In the genomic region with DNA sequence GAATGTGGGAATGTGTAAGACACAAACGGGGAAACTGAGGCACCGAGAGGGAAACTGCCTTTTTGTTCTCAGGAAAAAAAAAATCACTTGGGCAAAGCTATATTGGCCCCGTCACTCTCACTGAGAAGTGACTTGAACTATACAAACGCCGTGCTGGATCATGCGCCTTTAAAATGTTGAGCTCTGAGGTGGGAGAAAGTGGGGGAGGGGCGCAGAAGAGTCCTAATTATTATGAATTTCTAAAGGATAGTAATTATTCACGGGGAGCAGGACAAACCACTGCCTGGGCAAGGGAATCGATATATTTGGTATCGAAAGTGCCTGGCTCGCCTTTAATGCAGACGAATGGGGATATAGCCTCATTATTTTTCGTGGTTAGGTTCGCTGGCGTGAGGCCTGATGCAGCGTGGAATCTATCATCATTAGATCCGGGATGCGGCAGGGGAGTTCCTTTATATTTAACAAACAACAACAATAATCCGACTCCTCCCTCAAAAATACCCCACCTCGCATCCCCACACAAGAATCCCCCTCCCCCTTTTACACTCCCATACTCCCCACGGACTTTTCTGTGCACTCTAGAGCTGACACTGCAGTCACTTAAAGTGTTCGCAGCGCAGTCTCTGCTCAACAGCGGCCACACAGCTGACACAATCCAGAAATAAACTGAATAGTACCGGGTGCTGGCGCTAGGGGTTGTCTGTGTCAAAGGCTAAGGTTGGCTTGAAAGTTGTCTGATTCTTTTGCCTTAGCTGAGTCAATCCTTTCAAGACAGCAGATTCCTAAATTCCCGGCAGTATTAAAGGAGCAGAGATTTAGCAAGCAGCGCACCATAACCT, we compare ENCODE assay signal across 8 mouse cellular contexts. TPM values are rescaled to one million over a fixed set of nuclear protein-coding genes. Genes with fewer than 3 reads are reported as not detected.
DNase-seq lines count a peak whose midpoint lies in the region; ATAC-seq lines count a peak whose summit lies in the region.

No protein-coding gene starts in this region.

- WGBS in midbrain, embryonic 13.5 days: 2% methylated on average over 28 of the region's 28 CpGs

- no peaks in the 10 kb centered on the region for H3K9me3 ChIP-seq in midbrain, embryonic 13.5 days

- H3K4me1 ChIP-seq in midbrain, embryonic 13.5 days (replicated peaks): peaks cover 31% of the 10 kb centered on the region

- H3K4me2 ChIP-seq in midbrain, embryonic 13.5 days (replicated peaks): peak overlapping the region; percentile 56

- H3K27ac ChIP-seq in midbrain, embryonic 13.5 days: no peak overlapping the region

- peak overlapping the region; percentile 36; the same call in 1 of the 2 replicates for H3K9ac ChIP-seq in midbrain, embryonic 13.5 days (replicated peaks)

- no peaks in the 10 kb centered on the region for H3K36me3 ChIP-seq in midbrain, embryonic 13.5 days

- peak; percentile 51 for DNase-seq in adrenal gland, postnatal 10 days
- no peak for DNase-seq in adrenal gland, postnatal 4 days (ENCODE audit: low spot score in 2 of 2)
- DNase-seq in right cerebral cortex, adult 2 months (ENCODE audit: low spot score in 2 of 2): peak; percentile 13 to 36
- no peak for DNase-seq in right cerebral cortex, postnatal 36 days (ENCODE audit: low spot score in 2 of 2)
- peak; percentile 18 for DNase-seq in heart, postnatal 4 days
- DNase-seq in lung, postnatal 10 days: no peak
- no peak for DNase-seq in urinary bladder, postnatal 10 days (ENCODE audit: low spot score)

- peak; percentile 78 for ATAC-seq in midbrain, embryonic 13.5 days

- peaks cover 28% of the 10 kb centered on the region for H3K27me3 ChIP-seq in midbrain, embryonic 13.5 days

- peak overlapping the region; percentile 33 for H3K4me3 ChIP-seq in midbrain, embryonic 13.5 days (replicated peaks)

RNA-seq across cellular contexts. Expression of a gene that starts 10.1 kb away (rescaled TPM):
- total RNA-seq in adrenal gland, postnatal 10 days (2021): 1 to 10 TPM; 2.0 to 2.7 TPM
- 1 to 10 TPM; 3.6 to 4.4 TPM for total RNA-seq in adrenal gland, postnatal 4 days (2021)
- under 1 TPM in 1 of 2 experiments, not detected in 1; 0.10 TPM for total RNA-seq in heart, postnatal 4 days (2021)
- polyA plus RNA-seq in midbrain, embryonic 13.5 days (2015; fragmentation: Nextera tagmentation; extraction: Ambion mirVana): 43.9 and 54.7 TPM in 2 replicates

Comparison
In these comparisons a context has a peak if more than half of its experiments do, and no peak if none do; other contexts are left out.
1. DNase-seq: peak in adrenal gland, postnatal 10 days (single experiment), right cerebral cortex, adult 2 months (2 of 2) and heart, postnatal 4 days (single experiment); none in adrenal gland, postnatal 4 days (0 of 2), right cerebral cortex, postnatal 36 days (0 of 2), lung, postnatal 10 days (single experiment) and urinary bladder, postnatal 10 days (single experiment).